Mouse (Mus musculus) neural tube, embryonic 12.5 days (tissue): ENCODE data around the gene Snrpd3. TPM values are rescaled to one million over a fixed set of nuclear protein-coding genes. Genes with fewer than 3 reads are reported as not detected.
A peak's percentile ranks its signal among the peaks of the same experiment; 100 is the strongest.

Source experiments
- ATAC-seq: fragments of 200-750 bp; cut with Nextera tagmentation; 2 replicates; pipeline ENCODE4 v1.8.0; 2017; ENCODE audit warnings: low read depth, mild to moderate bottlenecking, moderate TSS enrichment, moderate library complexity; ENCODE audit not compliant: low FRiP score
- H3K27ac ChIP-seq: fragments of 300-500 bp; sonication (generic); 2 replicates; pipeline ENCODE4 v1.5.1; 2016
- H3K27me3 ChIP-seq: fragments of 300-500 bp; sonication (generic); replicated peaks from 2 replicates; pipeline ENCODE4 v1.6.1; 2016; ENCODE audit warnings: mild to moderate bottlenecking
- H3K36me3 ChIP-seq: fragments of 300-500 bp; sonication (generic); 2 replicates; pipeline ENCODE4 v1.6.1; 2016; ENCODE audit warnings: mild to moderate bottlenecking
- H3K4me1 ChIP-seq: fragments of 300-500 bp; sonication (generic); 2 replicates; pipeline ENCODE4 v1.6.1; 2016
- H3K4me2 ChIP-seq: fragments of 300-500 bp; sonication (generic); replicated peaks from 2 replicates; pipeline ENCODE4 v1.6.1; 2016; ENCODE audit warnings: mild to moderate bottlenecking
- H3K4me3 ChIP-seq: fragments of 300-500 bp; sonication (generic); 2 replicates; pipeline ENCODE4 v1.5.1; 2016
- H3K9ac ChIP-seq: fragments of 300-500 bp; sonication (generic); 2 replicates; pipeline ENCODE4 v1.6.1; 2016; ENCODE audit warnings: mild to moderate bottlenecking
- H3K9me3 ChIP-seq: fragments of 300-500 bp; sonication (generic); 2 replicates; pipeline ENCODE4 v1.6.1; 2016; ENCODE audit warnings: mild to moderate bottlenecking
- WGBS: fragments of 180-500 bp; shearing (Covaris S2); methylation state at CpG from one replicate; pipeline ENCODE4 v1.1.7; 2016; 5-methylcytosine and 5-hydroxymethylcytosine counted together
- polyA plus RNA-seq: library from polyadenylated mRNA; unstranded; fragments of >200 nt; fragmentation: Nextera tagmentation; extraction: Ambion mirVana; gene quantifications from 2 replicates; pipeline ENCODE4 v1.2.1, GENCODE M21; 2016

Gene Snrpd3
- polyA plus RNA-seq, 1 experiment from 2014 or later, result 150 TPM

- Histone ChIP-seq H3K4me3 (no peak overlapping the region), H3K27me3 (no peaks in the 10 kb centered on the region), H3K36me3 (no peaks in the 10 kb centered on the region), H3K9me3 (no peaks in the 10 kb centered on the region), H3K4me1 (no peaks in the 10 kb centered on the region), H3K4me2 (no peak overlapping the region), H3K9ac (no peak overlapping the region), H3K27ac (no peak overlapping the region)
- whole genome bisulfite sequencing, result 89% methylated on average over 6 of the region's 6 CpGs
- no peak for ATAC-seq
These were observed 61.8 kb downstream of the Snrpd3 start for GRCm38 (mm10) chr10:75579129-75579528.

- Histone ChIP-seq H3K9me3 (no peaks in the 10 kb centered on the region), H3K9ac (no peak overlapping the region), H3K4me2 (peak overlapping the region; percentile 45), H3K36me3 (no peaks in the 10 kb centered on the region), H3K4me3 (no peak overlapping the region), H3K4me1 (0 out of 2 replicates have a peak, but pooled peaks cover 2% of the 10 kb centered on the region), H3K27me3 (no peaks in the 10 kb centered on the region), H3K27ac (no peak overlapping the region)
- WGBS, result 22% methylated on average over 20 of the region's 20 CpGs
- peak; percentile 89 for ATAC-seq
These were observed 68.7 kb downstream of the Snrpd3 start for GRCm38 (mm10) chr10:75585876-75586552.

- WGBS, result 88% methylated on average over 1 of the region's 1 CpGs
- no peak overlapping the region for H3K9ac ChIP-seq
- no peaks in the 10 kb centered on the region for H3K36me3 ChIP-seq
- H3K4me3 ChIP-seq, result no peak overlapping the region
- H3K4me2 ChIP-seq, result no peak overlapping the region
- H3K27me3 ChIP-seq, result no peaks in the 10 kb centered on the region
- H3K9me3 ChIP-seq, result no peaks in the 10 kb centered on the region
- H3K27ac ChIP-seq, result no peak overlapping the region
- 0 out of 2 replicates have a peak, but pooled peaks cover 2% of the 10 kb centered on the region for H3K4me1 ChIP-seq
- ATAC-seq, result no peak; the same call in 1 of the 2 replicates
These were observed 69.2 kb downstream of the Snrpd3 start for GRCm38 (mm10) chr10:75586553-75586879.

Other genes starting within 250 kb of the Snrpd3 start
- gene Adora2a, start 200.7 kb upstream of the Snrpd3 start, polyA plus RNA-seq, result 3.5 and 4.1 TPM in 2 replicates
- gene Upb1, start 116.4 kb upstream of the Snrpd3 start, polyA plus RNA-seq, result 0.10 TPM in 1 of 2 replicates, not detected in the other
- 25.0 and 25.1 TPM in 2 replicates for gene Gucd1, start 421 bp downstream of the Snrpd3 start, polyA plus RNA-seq
- 11.8 and 16.7 TPM in 2 replicates for gene Lrrc75b, start 42.8 kb downstream of the Snrpd3 start, polyA plus RNA-seq
- 1.3 and 1.8 TPM in 2 replicates for gene Ggt1, start 44.1 kb downstream of the Snrpd3 start, polyA plus RNA-seq
- gene Ggt5, start 71.8 kb downstream of the Snrpd3 start, polyA plus RNA-seq, result 1.1 and 1.6 TPM in 2 replicates
- 3.2 and 3.6 TPM in 2 replicates for gene Susd2, start 126.5 kb downstream of the Snrpd3 start, polyA plus RNA-seq
- 37.2 and 42.4 TPM in 2 replicates for gene Cabin1, start 246.8 kb downstream of the Snrpd3 start, polyA plus RNA-seq